Mouse (Mus musculus): ENCODE measurements around the gene Slc5a1. TPM values are rescaled to one million over a fixed set of nuclear protein-coding genes. Genes with fewer than 3 reads are reported as not detected.

The Slc5a1 gene
- polyA plus RNA-seq (2015; fragmentation: Nextera tagmentation; extraction: Ambion mirVana) = 0.15 and 0.23 TPM in 2 replicates

GRCm38 (mm10) chr5:33104025-33104481 lies at the start of gene Slc5a1:
Slc5a1 (plus strand) TSS chr5:33104219.

Other genes starting within 250 kb of the Slc5a1 start
- 8.4 and 13.5 TPM in 2 replicates for gene Prr14l, start 250.0 kb upstream of the Slc5a1 start, polyA plus RNA-seq (2015; fragmentation: Nextera tagmentation; extraction: Ambion mirVana)
- gene Depdc5, start 240.5 kb upstream of the Slc5a1 start, polyA plus RNA-seq (2015; fragmentation: Nextera tagmentation; extraction: Ambion mirVana) = 13.9 and 18.3 TPM in 2 replicates
- 985 and 986 TPM in 2 replicates for gene Ywhah, start 85.4 kb upstream of the Slc5a1 start, polyA plus RNA-seq (2015; fragmentation: Nextera tagmentation; extraction: Ambion mirVana)
- 3.3 and 4.7 TPM in 2 replicates for gene Spon2, start 114.2 kb downstream of the Slc5a1 start, polyA plus RNA-seq (2015; fragmentation: Nextera tagmentation; extraction: Ambion mirVana)
- gene Ctbp1, start 170.8 kb downstream of the Slc5a1 start, polyA plus RNA-seq (2015; fragmentation: Nextera tagmentation; extraction: Ambion mirVana) = 346 and 373 TPM in 2 replicates
- 112 and 114 TPM in 2 replicates for gene Maea, start 231.3 kb downstream of the Slc5a1 start, polyA plus RNA-seq (2015; fragmentation: Nextera tagmentation; extraction: Ambion mirVana)

All from neural tube, postnatal 0 days (tissue).